Mouse (Mus musculus) liver, postnatal 0 days (tissue): ENCODE results near the gene Pbx2.

ENCODE experiments used
- CTCF ChIP-seq: sonication (generic); IDR thresholded peaks from 2 replicates; pipeline ENCODE4 v1.5.1; 2016; ENCODE audit warnings: antibody characterized with exemption, low read depth
- EP300 ChIP-seq: IDR thresholded peaks from 2 replicates; pipeline ENCODE4 v1.6.1; 2016; ENCODE audit warnings: antibody characterized with exemption, low read depth, mild to moderate bottlenecking

DNA sequence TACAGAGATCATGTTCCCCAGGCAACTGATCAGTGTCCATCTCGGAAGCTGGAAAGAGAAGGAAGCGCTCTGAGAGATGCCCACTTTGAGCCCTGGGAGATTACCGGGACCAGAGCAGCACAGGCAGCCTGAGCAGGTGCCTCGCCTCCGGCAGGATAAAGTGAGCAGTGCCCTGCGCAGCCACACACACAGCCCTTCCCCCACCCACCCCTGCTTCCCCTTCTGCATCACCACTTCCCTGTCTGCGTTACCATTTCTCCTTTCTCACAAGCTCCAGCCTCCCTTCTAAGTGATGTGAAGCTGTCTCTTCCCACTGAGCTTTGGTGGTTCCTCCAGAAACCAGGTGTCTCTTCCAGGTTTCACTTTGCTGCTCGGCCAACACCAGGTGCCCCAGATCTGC, 29.9 kb upstream of the Pbx2 start:
- TF ChIP-seq EP300: no peak
- no peak for TF ChIP-seq CTCF
